Mouse (Mus musculus) left cerebral cortex, postnatal 10 days (tissue): ENCODE results near the gene Gm6020. TPM values are rescaled to one million over a fixed set of nuclear protein-coding genes. Genes with fewer than 3 reads are reported as not detected.
A peak's percentile ranks its signal among the peaks of the same experiment; 100 is the strongest.

Experiments
- DNase-seq, 2 experiments: peaks; one replicate each; pipeline ENCODE4 v3.0.0; 2021 to 2022; ENCODE audit warnings: low spot score in 2 of 2, mixed read lengths in 1 of 2; ENCODE audit errors: extremely low spot score in 1 of 2
- intact Hi-C: fragments of 180-260 bp; cut with DNase I; formaldehyde crosslinking; loops from one replicate; pipeline ENCODE4 v1.15.1; 2025
- total RNA-seq, 2 experiments: library from RNA; stranded (reverse); gene quantifications; 2 replicates each; pipeline ENCODE4 v1.2.3; 2021

Gm6020 gene
- total RNA-seq, 2 experiments from 2014 or later = not detected

DNA sequence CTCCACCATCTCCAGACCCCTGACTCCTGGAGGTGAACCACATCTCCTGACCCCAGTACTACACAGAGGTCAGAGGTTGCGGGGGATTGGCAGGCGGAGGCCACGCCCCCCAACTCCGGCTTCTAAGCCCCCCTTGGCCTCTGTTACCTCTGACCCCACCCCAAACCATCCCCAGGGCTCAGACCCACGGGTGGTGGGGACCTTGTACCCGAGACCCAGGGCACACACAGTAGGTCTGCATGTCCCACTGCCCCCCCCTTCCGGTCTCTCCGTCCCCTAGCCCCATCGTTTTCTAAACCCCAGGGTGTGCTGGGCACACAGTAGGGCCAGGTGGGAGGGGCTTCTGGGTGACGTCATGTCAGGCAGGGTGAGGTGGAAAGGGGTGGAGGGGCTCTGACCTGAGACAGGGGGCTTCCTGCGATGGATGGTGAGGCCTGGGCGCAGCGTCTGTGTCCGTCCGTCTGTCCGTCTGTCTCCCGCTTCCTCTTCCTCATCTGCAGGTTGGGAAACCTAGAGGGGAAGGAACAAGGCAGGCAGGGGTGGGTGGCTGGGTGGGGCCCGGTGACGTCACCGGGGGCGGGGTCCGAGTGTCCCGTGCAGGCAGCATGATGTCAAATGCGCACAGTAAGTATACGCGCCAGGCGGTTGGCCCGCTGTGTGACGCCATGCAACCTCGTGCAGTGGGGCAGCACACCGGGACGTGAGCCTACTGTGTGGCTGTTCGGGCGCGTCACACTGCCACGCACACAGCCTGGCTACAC lies 44.4 kb downstream of the Gm6020 start, which contains the start of gene Csf2ra:
Gene Csf2ra, minus strand, starts transcription at position 489 of the 761 bp plus-strand sequence.
- peak; percentile 15 to 67 for DNase-seq
- intact Hi-C loops = no loop called here

Other genes with a start within 250 kb of the Gm6020 start
- 10 to 100 TPM; 32.4 to 35.3 TPM for gene Zfp950, start 43.0 kb upstream of the Gm6020 start, total RNA-seq
- gene Gm7102, start 7.6 kb upstream of the Gm6020 start, total RNA-seq = under 1 TPM; 0.26 to 0.75 TPM
- gene Csf2ra, start 44.5 kb downstream of the Gm6020 start, total RNA-seq = 10 to 100 TPM; 36.2 to 42.3 TPM
- gene Gm21060, start 113.2 kb downstream of the Gm6020 start, total RNA-seq = not detected